Mouse (Mus musculus): Measurements from ENCODE around the gene Clca3a2.
"Not testable (repeated sequence)": the region's sequence is repeated elsewhere in the genome, so short reads cannot be mapped to it uniquely, and the experiment has no call there.

The Clca3a2 gene

DNA sequence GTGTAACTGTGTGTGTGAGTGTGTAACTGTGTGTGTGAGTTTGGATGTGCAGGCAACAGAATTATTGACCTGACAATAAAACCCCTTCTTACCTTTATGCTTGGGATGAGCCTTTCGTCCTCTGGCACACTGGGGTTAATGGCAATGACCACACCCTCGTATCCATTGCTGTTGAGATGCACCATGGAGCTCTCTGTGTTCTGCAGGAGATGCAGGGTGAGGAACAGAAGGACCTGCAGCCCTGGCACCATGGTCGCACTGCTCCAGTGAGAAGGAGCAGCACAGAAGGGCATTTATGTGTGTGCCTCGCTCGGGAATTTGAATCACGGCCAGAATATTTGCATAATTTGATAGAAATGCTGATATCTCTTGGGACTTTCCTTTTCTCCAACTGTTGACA is at the start of gene Clca3a2:
Gene Clca3a2 (minus strand): TSS at position 276 of the 400 bp plus-strand sequence.
- in situ Hi-C loops (cut with MboI) = not testable (repeated sequence)

DNA sequence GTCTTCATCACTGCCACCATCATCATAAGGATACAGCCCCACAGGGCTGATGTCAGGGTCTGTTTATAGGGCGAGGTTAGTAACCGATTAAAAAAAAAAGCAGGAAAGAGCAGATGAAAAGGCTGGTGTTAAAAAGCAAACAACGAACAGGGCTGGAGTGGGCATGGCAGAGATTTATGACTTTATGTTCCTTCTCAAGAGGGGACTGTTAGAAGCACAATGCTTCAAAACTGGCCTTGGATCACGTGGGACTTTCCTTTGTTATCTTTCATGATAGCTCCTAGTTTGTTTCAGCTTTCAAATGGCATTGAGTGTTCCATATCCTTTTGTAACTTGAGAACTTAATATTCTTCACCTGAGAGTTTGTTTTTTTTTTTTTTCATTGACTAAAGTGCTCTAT is 30.3 kb upstream of the Clca3a2 start:
- in situ Hi-C loops (cut with MboI) = no loop called here

DNA sequence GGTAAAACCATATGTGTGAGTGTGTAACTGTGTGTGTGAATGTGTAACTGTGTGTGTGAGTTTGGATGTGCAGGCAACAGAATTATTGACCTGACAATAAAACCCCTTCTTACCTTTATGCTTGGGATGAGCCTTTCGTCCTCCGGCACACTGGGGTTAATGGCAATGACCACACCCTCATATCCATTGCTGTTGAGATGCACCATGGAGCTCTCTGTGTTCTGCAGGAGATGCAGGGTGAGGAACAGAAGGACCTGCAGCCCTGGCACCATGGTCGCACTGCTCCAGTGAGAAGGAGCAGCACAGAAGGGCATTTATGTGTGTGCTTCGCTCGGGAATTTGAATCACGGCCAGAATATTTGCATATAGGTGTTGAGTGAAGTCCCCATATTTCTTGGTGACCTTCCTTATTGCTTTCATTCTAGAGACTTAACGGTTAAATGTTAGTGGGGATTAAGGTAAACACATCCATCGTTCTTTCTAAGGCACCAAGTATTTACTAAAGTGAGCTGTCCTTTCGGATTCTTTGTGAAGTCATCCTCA is 29.8 kb upstream of the Clca3a2 start, which contains the start of gene Clca3b:
Gene Clca3b (minus strand): TSS at position 344 of the 543 bp plus-strand sequence.
- in situ Hi-C loops (cut with MboI) = not testable (repeated sequence)

DNA sequence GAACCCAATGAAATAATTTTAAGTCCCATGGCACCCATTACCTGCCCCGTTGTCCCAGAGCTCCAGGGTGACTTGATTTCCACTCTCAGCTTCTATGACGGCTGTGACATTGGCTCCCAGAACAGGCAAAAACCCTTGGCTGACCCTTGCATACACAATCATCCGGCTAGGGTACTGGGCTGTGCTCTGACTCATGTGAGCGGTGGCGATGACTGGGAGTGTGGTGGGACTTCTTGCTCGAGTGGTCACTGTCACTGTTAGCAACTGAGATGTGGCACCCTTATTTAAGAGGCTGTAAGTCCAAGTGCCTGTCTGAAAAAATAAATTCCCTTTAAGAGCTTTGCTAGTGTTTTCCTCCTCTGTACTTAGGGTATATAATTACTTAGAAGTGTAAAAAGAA is 8.0 kb upstream of the Clca3a2 start:
- in situ Hi-C loops (cut with MboI) = no loop called here

DNA sequence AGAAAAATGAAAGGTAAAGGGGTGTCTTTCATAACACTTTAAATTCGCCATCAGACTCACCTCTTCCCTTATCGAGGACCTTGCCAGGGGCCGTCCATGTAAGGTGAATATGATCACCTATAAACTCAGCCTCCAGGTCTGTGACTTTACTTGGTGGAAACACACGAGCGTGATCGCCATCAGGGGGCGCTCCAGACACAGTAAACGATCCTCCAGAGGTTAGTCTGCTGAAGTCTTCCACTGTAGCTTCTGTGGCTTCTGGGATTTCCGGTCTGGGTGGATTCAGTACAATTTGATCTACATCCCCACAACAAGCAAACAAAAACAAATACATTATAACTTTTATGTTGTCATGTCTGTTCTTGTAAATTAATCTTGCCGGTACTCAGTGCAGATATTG is 5.9 kb upstream of the Clca3a2 start:
- in situ Hi-C loops (cut with MboI) = no loop called here

DNA sequence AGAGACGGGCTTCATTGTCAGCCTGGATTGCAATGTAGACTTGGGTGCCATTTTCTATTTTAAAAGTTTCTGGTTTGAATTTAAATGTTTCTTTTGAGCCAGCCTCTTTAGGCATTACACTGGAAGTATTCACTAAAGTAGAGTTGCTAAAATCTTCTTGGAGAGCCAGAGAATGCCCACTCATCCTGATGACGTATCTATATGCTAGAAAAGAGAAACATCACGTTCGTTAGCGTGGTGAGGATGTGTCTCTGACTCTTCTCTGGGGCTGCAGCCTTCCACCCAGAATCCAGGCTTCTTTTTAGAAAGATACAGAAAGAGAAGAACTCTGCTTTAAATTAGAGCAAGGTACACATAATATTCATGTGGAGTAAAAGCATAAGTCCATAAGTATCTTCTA is 4.0 kb upstream of the Clca3a2 start:
- in situ Hi-C loops (cut with MboI) = no loop called here

DNA sequence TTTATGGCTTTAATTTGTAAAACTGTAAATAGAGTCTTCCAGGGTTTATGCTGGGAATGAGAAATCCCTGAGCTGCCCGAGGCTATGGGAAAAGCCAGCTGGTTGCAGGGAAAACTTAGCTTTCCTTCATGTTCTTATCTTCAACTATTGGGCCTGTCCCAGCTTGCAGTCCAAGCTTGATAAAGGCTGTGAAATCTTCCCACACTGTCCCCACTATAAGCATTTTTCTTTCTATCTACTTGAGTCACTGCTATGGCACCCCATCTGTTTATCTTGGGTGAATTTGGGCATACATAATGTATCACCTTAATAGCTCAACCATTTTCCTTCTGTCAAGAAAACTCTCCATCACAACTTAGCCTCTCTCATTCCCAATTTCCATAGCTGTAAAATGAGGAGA is 1.3 kb upstream of the Clca3a2 start:
- in situ Hi-C loops (cut with MboI) = no loop called here

DNA sequence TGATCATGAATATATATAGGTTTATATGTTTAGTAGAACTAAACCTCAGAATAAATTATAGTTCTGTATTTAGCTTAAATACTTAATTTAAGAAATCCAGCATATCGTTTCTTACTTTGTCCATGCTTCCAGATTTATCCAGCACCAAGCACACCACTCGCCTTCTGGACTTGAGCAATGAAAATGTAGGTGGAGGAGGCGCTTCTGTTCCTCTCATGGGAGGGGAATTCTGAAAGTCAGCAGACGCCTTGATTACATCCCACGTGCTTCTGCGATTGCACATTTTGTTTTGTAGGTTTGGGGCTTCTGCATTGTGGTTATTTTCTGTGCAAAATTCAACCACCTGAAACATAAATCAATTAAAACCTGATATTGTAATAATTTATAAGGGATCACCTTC is 6.0 kb downstream of the Clca3a2 start:
- in situ Hi-C loops (cut with MboI) = not testable (repeated sequence)

DNA sequence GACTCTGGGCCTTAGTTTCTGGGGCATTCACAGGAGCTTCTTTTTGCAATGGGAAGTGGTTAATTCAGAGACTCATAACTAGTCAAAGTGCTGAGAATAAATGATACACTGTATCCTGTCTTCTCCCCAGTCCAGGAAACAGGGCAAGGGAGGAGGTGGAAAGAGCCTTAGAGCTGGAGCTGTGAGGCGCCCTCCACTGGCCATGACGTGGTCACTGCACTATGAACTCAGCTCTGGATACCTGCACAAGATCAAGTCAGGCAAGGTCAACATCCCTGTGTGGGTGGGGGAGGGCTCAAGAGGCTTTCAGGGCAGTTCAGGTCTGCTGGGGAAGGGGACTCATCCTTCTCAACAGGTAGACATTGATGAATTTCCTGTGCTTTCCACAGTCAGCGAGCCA is 7.5 kb downstream of the Clca3a2 start:
- in situ Hi-C loops (cut with MboI) = no loop called here

DNA sequence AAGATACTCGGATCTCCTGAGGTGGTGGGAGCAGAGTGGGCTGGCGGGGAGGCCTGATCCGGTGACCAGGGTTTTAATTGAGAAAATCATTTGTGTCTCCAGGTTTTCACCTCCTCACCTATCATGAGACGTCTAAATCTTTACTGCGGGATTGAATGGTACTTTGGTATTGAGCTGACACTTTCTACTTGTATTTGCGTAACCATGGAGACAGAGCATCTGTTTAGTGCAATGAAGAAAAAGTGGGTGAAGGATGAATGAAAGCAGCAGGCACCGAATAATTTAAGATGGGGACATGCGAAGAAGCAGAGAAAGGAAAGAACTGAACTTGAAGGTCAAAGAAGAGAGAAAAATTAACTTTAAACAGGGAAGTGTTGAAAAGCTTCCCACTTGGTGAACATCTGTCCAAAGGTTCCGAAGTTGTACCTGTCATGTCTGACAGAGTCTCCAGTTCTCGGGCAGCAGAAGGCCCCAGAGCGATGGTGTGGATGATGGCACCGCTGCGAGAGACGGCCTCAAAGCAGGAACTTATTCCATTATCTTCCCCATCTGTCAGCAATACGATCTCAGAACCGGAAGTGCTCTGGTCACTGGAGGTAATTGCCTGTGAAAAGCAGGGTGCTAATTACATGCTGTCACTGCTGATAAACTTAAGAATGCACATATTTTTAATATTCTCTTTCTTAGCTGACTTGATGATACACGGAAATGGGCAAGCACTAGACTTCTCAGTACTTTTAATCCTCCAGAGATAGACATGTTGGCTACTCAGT is 11.0 kb downstream of the Clca3a2 start:
- in situ Hi-C loops (cut with MboI) = not testable (repeated sequence)

DNA sequence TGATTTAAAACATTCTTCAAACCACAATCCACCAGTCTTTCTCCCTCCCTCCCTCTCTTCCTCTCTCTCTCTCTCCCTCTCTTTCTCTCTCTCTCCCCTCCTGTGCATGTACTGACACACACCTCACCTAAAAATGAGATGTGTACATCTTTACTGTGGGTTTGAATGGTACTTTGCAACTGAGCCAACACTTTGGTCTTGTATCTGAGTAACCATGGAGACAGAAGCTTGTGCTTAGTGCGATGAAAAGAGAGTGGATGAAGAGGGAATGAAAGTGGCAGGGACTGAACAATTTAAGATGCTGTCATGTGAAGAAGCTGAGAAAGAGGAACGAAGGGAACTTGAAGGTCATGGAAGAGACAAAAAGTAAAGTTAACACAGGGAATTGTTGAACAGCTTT is 12.7 kb downstream of the Clca3a2 start:
- in situ Hi-C loops (cut with MboI) = not testable (repeated sequence)

DNA sequence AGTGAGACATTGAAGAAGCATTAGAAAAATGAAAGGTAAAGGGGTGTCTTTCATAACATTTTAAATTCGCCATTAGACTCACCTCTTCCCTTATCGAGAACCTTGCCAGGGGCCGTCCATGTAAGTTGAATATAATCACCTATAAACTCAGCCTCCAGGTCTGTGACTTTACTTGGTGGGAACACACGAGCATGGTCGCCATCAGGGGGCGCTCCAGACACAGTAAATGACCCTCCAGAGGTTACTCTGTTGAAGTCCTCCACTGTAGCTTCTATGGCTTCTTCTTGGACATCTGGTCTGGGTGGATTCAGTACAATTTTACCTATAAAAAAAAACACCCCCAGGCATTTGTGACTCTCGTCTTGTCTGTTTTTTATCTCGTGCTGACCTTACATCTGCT is 17.4 kb downstream of the Clca3a2 start:
- in situ Hi-C loops (cut with MboI) = no loop called here

DNA sequence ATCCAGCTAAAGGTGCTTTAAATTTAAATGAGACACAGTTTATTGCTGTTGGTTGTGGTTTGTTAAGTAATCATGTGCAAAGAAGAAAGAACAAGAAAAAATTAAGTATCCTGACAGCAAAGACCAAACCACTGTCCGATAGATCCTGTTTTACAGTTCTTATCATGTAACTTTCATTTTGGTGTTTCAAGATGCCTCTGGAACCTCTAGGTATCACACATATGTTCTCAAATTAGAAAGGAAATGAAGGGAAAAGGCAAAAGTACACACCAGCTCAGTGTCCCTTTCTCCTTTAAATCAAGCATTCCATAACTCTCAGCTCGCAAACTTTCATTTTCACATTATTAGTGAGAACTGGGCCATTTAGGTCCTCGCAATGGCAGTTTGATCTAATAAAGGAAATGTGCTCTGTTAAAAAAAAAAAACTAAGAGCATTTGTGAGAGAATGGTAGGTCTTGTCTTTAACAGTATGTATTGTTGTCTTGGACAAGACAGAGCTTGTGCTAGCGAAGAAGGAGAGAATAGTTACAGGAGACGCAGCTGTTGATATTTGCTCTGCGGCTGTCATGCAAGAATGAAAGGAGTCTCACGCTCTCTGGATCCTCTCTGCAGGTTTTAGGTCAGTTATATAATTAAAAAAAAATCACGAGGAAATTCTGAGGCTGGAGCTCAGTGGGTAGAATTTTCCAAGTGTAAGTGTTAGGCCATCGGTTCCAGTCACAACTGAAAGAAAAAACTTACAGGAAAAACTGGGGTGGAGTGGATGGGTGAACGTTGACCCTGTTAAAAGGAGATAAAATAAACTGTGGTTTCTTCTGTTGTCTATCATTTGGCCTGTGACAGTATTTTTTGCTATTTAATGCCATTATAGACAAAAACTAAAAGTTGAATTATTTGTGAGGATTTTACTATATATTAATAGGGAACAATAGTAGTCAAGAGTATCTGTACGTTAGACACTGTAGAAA is 33.8 kb downstream of the Clca3a2 start:
- in situ Hi-C loops (cut with MboI) = no loop called here

DNA sequence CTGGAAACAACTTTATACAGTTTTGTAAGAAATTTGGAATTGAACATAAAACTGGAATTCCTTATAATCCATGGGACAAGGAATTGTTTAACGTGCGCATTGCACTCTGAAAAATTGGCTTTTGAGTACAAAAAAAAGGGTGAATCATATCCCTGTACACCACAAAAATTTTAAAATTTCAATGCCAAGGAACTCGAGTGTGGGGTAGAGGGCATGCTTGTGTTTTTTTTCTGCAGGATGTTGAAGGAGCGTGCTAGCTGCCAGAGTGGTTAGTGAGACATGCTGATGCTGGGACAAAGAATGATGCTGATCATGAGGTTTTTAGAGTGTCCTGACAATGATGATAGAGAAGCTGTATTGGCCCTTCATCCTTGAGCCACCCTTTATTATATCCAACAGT is 54.1 kb downstream of the Clca3a2 start:
- in situ Hi-C loops (cut with MboI) = no loop called here

DNA sequence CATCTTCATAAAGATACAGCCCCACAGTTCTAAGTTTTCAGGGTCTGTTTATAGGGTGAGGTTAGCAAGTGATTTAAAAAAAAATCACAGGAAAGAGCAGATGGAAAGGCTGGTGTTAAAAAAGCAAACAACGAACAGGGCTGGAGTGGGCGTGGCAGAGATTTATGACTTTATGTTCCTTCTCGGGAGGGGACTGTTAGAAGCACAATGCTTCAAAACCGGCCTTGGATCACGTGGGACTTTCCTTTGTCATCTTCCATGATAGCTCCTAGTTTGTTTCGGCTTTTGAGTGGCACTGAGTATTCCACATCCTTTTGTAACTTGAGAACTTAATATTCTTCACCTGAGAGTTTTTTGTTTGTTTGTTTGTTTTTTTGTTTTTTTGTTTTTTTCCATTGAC is 57.8 kb downstream of the Clca3a2 start:
- in situ Hi-C loops (cut with MboI) = no loop called here

DNA sequence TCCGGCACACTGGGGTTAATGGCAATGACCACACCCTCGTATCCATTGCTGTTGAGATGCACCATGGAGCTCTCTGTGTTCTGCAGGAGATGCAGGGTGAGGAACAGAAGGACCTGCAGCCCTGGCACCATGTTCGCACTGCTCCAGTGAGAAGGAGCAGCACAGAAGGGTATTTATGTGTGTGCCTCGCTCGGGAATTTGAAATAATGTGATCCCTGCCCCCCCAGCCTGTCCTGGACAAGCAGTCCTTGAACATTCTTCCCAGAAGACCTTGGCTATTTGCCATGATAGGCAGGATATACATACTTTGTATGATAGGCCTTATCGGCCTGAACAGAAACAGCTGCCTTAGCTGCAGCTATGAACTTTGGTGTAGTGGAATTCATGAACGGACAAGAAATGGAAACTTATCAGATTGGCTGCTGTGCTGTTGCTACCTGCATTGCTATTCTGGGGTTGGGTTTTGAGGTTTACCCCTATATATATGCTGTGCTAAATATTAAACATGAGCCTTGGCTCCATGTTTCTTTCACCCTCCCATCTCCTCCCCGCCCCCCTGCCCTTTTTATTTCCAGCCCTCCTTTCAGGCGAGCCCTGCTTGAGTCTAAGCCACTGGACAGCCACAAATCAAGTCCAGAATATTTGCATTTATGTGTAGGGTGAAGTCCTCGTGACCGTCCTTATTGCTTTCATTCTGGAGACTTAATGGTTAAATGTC is 58.5 kb downstream of the Clca3a2 start, which contains the start of gene Clca3a1:
Gene Clca3a1 (minus strand): TSS at position 386 of the 718 bp plus-strand sequence.
- in situ Hi-C loops (cut with MboI) = no loop called here

DNA sequence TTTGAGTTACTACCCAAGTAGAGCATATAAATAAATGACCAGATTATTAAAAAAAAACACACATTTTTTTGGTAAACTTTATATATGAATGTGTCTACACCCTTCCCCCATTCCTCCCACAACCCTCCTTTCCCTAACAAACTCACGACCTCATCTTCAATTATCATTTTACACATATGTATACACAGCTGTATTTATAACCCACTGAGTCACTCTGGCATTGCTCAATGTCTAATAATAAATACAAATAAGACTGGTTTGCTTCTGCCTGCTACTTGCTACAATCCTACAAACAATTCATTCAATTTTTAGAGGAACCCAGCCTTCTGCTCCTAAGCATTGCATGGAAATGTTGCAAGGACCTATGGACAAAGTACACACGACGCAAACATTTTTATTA is 59.6 kb downstream of the Clca3a2 start:
- in situ Hi-C loops (cut with MboI) = no loop called here

DNA sequence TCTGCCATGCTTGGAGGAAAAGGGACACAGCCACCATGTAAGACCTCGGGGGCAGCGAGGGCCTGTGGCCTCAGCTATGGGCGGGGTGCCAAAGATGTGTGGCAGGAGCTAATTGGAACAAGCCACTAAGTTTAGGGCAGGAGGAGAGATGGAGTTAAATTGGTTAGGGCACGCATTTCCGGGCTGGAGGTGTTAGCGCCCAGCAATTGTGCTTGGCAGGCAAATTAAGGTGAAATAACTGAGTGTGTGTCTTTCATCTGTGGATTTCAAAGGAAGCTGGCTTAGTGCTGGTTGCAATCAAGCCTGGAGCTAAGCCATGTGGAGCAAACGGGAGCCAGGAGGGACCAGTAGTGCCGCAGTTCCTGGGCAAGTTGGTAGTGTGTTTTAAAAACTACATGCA is 63.2 kb downstream of the Clca3a2 start:
- in situ Hi-C loops (cut with MboI) = not testable (repeated sequence)

DNA sequence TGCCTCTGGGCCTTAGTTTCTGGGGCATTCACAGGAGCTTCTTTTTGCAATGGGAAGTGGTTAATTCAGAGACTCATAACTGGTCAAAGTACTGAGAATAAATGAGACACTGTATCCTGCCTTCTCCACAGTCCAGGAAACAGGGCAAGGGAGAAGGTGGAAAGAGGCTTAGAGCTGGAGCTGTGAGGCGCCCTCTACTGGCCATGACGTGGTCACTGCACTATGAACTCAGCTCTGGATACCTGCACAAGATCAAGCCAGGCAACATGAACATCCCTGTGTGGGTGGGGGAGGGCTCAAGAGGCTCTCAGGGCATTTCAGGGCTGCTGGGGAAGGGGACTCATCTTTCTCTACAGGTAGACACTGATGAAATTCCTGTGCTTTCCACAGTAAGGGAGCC is 66.2 kb downstream of the Clca3a2 start:
- in situ Hi-C loops (cut with MboI) = no loop called here

DNA sequence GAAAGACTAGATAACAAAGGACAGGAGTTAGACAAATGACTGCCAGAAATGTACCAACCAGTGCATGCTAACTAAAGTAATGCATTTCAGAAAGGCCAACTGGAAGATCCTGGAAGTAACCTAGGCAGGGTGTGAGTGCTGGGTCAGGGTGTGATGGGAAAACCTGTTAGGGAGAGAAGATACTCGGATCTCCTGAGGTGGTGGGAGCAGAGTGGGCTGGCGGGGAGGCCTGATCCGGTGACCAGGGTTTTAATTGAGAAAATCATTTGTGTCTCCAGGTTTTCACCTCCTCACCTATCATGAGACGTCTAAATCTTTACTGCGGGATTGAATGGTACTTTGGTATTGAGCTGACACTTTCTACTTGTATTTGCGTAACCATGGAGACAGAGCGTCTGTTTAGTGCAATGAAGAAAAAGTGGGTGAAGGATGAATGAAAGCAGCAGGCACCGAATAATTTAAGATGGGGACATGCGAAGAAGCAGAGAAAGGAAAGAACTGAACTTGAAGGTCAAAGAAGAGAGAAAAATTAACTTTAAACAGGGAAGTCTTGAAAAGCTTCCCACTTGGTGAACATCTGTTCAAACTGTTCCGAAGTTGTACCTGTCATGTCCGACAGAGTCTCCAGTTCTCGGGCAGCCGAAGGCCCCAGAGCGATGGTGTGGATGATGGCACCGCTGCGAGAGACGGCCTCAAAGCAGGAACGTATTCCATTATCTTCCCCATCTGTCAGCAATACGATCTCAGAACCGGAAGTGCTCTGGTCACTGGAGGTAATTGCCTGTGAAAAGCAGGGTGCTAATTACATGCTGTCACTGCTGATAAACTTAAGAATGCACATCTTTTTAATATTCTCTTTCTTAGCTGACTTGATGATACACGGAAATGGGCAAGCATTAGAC is 70.0 kb downstream of the Clca3a2 start:
- in situ Hi-C loops (cut with MboI) = not testable (repeated sequence)

DNA sequence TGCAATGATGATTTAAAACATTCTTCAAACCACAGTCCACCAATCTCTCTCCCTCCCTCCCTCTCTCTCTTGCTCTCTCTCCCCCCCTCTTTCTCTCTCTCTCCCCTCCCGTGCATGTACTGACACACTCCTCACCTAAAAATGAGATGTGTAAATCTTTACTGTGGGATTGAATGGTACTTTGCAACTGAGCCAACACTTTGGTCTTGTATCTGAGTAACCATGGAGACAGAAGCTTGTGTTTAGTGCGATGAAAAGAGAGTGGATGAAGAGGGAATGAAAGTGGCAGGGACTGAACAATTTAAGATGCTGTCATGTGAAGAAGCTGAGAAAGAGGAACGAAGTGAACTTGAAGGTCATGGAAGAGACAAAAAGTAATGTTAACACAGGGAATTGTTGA is 71.6 kb downstream of the Clca3a2 start:
- in situ Hi-C loops (cut with MboI) = not testable (repeated sequence)
